Mouse (Mus musculus): ENCODE measurements around the gene Mnat1.
A peak's percentile ranks its signal among the peaks of the same experiment; 100 is the strongest.
"Not testable (repeated sequence)": the region's sequence is repeated elsewhere in the genome, so short reads cannot be mapped to it uniquely, and the experiment has no call there.

The Mnat1 gene

GRCm38 (mm10) chr12:73123093-73124041 lies at the start of gene Mnat1:
Gene Mnat1 (plus strand): TSS chr12:73123717.
- peak; percentile 80 for DNase-seq (ENCODE audit: low spot score)

GRCm38 (mm10) chr12:73081828-73082227 lies 41.7 kb upstream of the Mnat1 start:
- not testable (repeated sequence) for DNase-seq (ENCODE audit: low spot score)

- DNase-seq (ENCODE audit: low spot score) = no peak
These were observed 39.7 kb upstream of the Mnat1 start for GRCm38 (mm10) chr12:73083773-73084172.

- no peak for DNase-seq (ENCODE audit: low spot score)
These were observed 37.5 kb upstream of the Mnat1 start for GRCm38 (mm10) chr12:73085739-73086630.

GRCm38 (mm10) chr12:73087086-73087485 lies 36.4 kb upstream of the Mnat1 start:
- DNase-seq (ENCODE audit: low spot score) = no peak

GRCm38 (mm10) chr12:73088500-73088899 lies 35.0 kb upstream of the Mnat1 start:
- no peak for DNase-seq (ENCODE audit: low spot score)

- DNase-seq (ENCODE audit: low spot score) = no peak
These were observed 34.6 kb upstream of the Mnat1 start for GRCm38 (mm10) chr12:73088911-73089310.

GRCm38 (mm10) chr12:73090672-73091335 lies 32.7 kb upstream of the Mnat1 start:
- DNase-seq (ENCODE audit: low spot score) = no peak

- DNase-seq (ENCODE audit: low spot score) = no peak
These were observed 29.3 kb upstream of the Mnat1 start for GRCm38 (mm10) chr12:73094189-73094588.

- DNase-seq (ENCODE audit: low spot score) = no peak
These were observed 28.9 kb upstream of the Mnat1 start for GRCm38 (mm10) chr12:73094605-73095004.

- not testable (repeated sequence) for DNase-seq (ENCODE audit: low spot score)
These were observed 27.3 kb upstream of the Mnat1 start for GRCm38 (mm10) chr12:73096177-73096576.

GRCm38 (mm10) chr12:73098593-73098992 lies 24.9 kb upstream of the Mnat1 start:
- no peak for DNase-seq (ENCODE audit: low spot score)

- no peak for DNase-seq (ENCODE audit: low spot score)
These were observed 19.8 kb upstream of the Mnat1 start for GRCm38 (mm10) chr12:73103713-73104112.

- no peak for DNase-seq (ENCODE audit: low spot score)
These were observed 15.7 kb upstream of the Mnat1 start for GRCm38 (mm10) chr12:73107821-73108220.

- DNase-seq (ENCODE audit: low spot score) = no peak
These were observed 12.9 kb upstream of the Mnat1 start for GRCm38 (mm10) chr12:73110431-73111111.

GRCm38 (mm10) chr12:73111561-73112325 lies 11.8 kb upstream of the Mnat1 start:
- no peak for DNase-seq (ENCODE audit: low spot score)

GRCm38 (mm10) chr12:73112326-73113087 lies 11.0 kb upstream of the Mnat1 start:
- DNase-seq (ENCODE audit: low spot score) = no peak

- peak; percentile 35 for DNase-seq (ENCODE audit: low spot score)
These were observed 10.3 kb upstream of the Mnat1 start, which contains the start of gene Six4 for GRCm38 (mm10) chr12:73113196-73113595. Gene Six4 (minus strand): TSS chr12:73113456.

- no peak for DNase-seq (ENCODE audit: low spot score)
These were observed 1.7 kb downstream of the Mnat1 start for GRCm38 (mm10) chr12:73125250-73125649.

GRCm38 (mm10) chr12:73140732-73141131 lies 17.2 kb downstream of the Mnat1 start:
- no peak for DNase-seq (ENCODE audit: low spot score)

Measured in layer of hippocampus, adult 11-12 months (tissue).